Mouse (Mus musculus) thymus, postnatal 0 days (tissue): ENCODE measurements around the gene Sprr2i. TPM values are rescaled to one million over a fixed set of nuclear protein-coding genes. Genes with fewer than 3 reads are reported as not detected.

Source experiments
- DNase-seq: peaks from one replicate; pipeline ENCODE4 v3.0.0-alpha.2; 2015; ENCODE audit warnings: low spot score
- polyA plus RNA-seq: library from polyadenylated mRNA; unstranded; fragments of >200 nt; fragmentation: Nextera tagmentation; extraction: Ambion mirVana; gene quantifications from 2 replicates; pipeline ENCODE4 v1.2.1, GENCODE M21; 2015

Gene Sprr2i
- polyA plus RNA-seq = 1.7 and 2.3 TPM in 2 replicates

GRCm38 (mm10) chr3:92407691-92408090, at the start of gene Sprr2i:
TSS of gene Sprr2i (plus strand) at chr3:92407991.
- no peak for DNase-seq

- DNase-seq = no peak
Observed at GRCm38 (mm10) chr3:92361619-92362018, 46.2 kb upstream of the Sprr2i start.

- no peak for DNase-seq
Observed at GRCm38 (mm10) chr3:92364887-92365286, 42.9 kb upstream of the Sprr2i start, which contains the start of gene Sprr2f. TSS of gene Sprr2f (plus strand) at chr3:92365187.

- no peak for DNase-seq
Observed at GRCm38 (mm10) chr3:92373613-92374012, 34.2 kb upstream of the Sprr2i start.

- DNase-seq = no peak
Observed at GRCm38 (mm10) chr3:92385385-92385784, 22.4 kb upstream of the Sprr2i start, which contains the start of gene Sprr2h. TSS of gene Sprr2h (plus strand) at chr3:92385685.

- no peak for DNase-seq
Observed at GRCm38 (mm10) chr3:92394301-92394700, 13.5 kb upstream of the Sprr2i start.

- no peak for DNase-seq
Observed at GRCm38 (mm10) chr3:92417782-92418181, 10.0 kb downstream of the Sprr2i start, which contains the start of gene Sprr2j-ps. TSS of gene Sprr2j-ps (plus strand) at chr3:92418082.

GRCm38 (mm10) chr3:92429323-92429722, 21.5 kb downstream of the Sprr2i start, which contains the start of gene Gm9774:
TSS of gene Gm9774 (minus strand) at chr3:92429423.
- no peak for DNase-seq

- no peak for DNase-seq
Observed at GRCm38 (mm10) chr3:92432282-92432681, 24.5 kb downstream of the Sprr2i start, which contains the start of gene Sprr2k. TSS of gene Sprr2k (plus strand) at chr3:92432582.

- DNase-seq = no peak
Observed at GRCm38 (mm10) chr3:92438689-92439088, 30.9 kb downstream of the Sprr2i start, which contains the start of gene Sprr1b. TSS of gene Sprr1b (minus strand) at chr3:92438789.

- DNase-seq = no peak
Observed at GRCm38 (mm10) chr3:92440177-92440576, 32.4 kb downstream of the Sprr2i start.

- no peak for DNase-seq
Observed at GRCm38 (mm10) chr3:92455151-92455550, 47.4 kb downstream of the Sprr2i start.

GRCm38 (mm10) chr3:92458620-92459019, 50.8 kb downstream of the Sprr2i start, which contains the start of gene Sprr3:
TSS of gene Sprr3 (minus strand) at chr3:92458720.
- DNase-seq = no peak

Other genes with a start within 250 kb of the Sprr2i start
- 2.0 and 2.5 TPM in 2 replicates for gene Sprr2a1, start 192.2 kb upstream of the Sprr2i start, polyA plus RNA-seq
- gene Sprr2a2, start 192.1 kb upstream of the Sprr2i start, polyA plus RNA-seq = 246 and 255 TPM in 2 replicates
- 17.8 and 22.9 TPM in 2 replicates for gene Sprr2a3, start 122.6 kb upstream of the Sprr2i start, polyA plus RNA-seq
- gene Sprr2b, start 91.4 kb upstream of the Sprr2i start, polyA plus RNA-seq = 0.51 and 0.96 TPM in 2 replicates
- gene Sprr2d, start 68.9 kb upstream of the Sprr2i start, polyA plus RNA-seq = 1.1 and 1.4 TPM in 2 replicates
- gene Sprr2e, start 55.8 kb upstream of the Sprr2i start, polyA plus RNA-seq = 0.22 and 0.38 TPM in 2 replicates
- gene Sprr2f, start 42.8 kb upstream of the Sprr2i start, polyA plus RNA-seq = 1.3 and 1.5 TPM in 2 replicates
- 0.39 TPM in 1 of 2 replicates, not detected in the other for gene Sprr2h, start 22.3 kb upstream of the Sprr2i start, polyA plus RNA-seq
- 0.19 and 0.29 TPM in 2 replicates for gene Sprr2j-ps, start 10.1 kb downstream of the Sprr2i start, polyA plus RNA-seq
- gene Gm9774, start 21.4 kb downstream of the Sprr2i start, polyA plus RNA-seq = 9.3 and 9.4 TPM in 2 replicates
- gene Sprr2k, start 24.6 kb downstream of the Sprr2i start, polyA plus RNA-seq = 0.46 and 0.49 TPM in 2 replicates
- 0.68 and 1.1 TPM in 2 replicates for gene Sprr1b, start 30.8 kb downstream of the Sprr2i start, polyA plus RNA-seq
- 1.4 TPM in 1 of 2 replicates, not detected in the other for gene Sprr3, start 50.7 kb downstream of the Sprr2i start, polyA plus RNA-seq
- gene Sprr1a, start 77.9 kb downstream of the Sprr2i start, polyA plus RNA-seq = 14.9 and 17.7 TPM in 2 replicates
- 1.1 TPM in 1 of 2 replicates, not detected in the other for gene Sprr4, start 92.5 kb downstream of the Sprr2i start, polyA plus RNA-seq
- gene 2310046K23Rik, start 126.5 kb downstream of the Sprr2i start, polyA plus RNA-seq = 0.46 TPM in 1 of 2 replicates, not detected in the other
- gene Ivl, start 165.7 kb downstream of the Sprr2i start, polyA plus RNA-seq = 0.14 and 0.25 TPM in 2 replicates
- gene Smcp, start 181.0 kb downstream of the Sprr2i start, polyA plus RNA-seq = 0.16 TPM in 1 of 2 replicates, not detected in the other
- not detected in 2 replicates for gene 2210017I01Rik, start 199.5 kb downstream of the Sprr2i start, polyA plus RNA-seq
- not detected in 2 replicates for gene Lce6a, start 213.7 kb downstream of the Sprr2i start, polyA plus RNA-seq
- gene Lce1a1, start 240.3 kb downstream of the Sprr2i start, polyA plus RNA-seq = 0.34 TPM in 1 of 2 replicates, not detected in the other
- not detected in 2 replicates for gene Lce1b, start 248.9 kb downstream of the Sprr2i start, polyA plus RNA-seq